Comparison of ENCODE assay signal across 10 mouse cellular contexts in genomic region chr1:119302349-119302995, GRCm38 (mm10).
DNase-seq lines count a peak whose midpoint lies in the region; ATAC-seq and TF ChIP-seq lines count a peak whose summit lies in the region.
"Had no signal": no experiment of that assay in that cellular context is flagged by ENCODE, and none has a peak within 500 bp of the region (broad histone marks: within the 10 kb centered on the region; RNA-seq: fewer than 3 reads in every experiment).

No protein-coding gene starts in this region.

- no peak for DNase-seq in kidney, postnatal 25 days
- DNase-seq in adrenal gland, adult 8-10 months: peak; percentile 52
- DNase-seq in lung, postnatal 14 days: peak; percentile 35
- no peak for DNase-seq in forebrain, postnatal 0 days
- no peak for DNase-seq in spleen, postnatal 14 days (ENCODE audit: low spot score in 2 of 2)
- no peak for DNase-seq in spleen, adult 18-20 months
- DNase-seq: gastrocnemius, postnatal 25 days; kidney, adult 11 months had no signal

- ATAC-seq in kidney, embryonic 15.5 days (replicated peaks; ENCODE audit: low FRiP score): peak; percentile 64
- no peak for ATAC-seq in forebrain, postnatal 0 days

- H3K9ac ChIP-seq in kidney, embryonic 15.5 days: no peak overlapping the region
- no peak overlapping the region for H3K9ac ChIP-seq in forebrain, postnatal 0 days

- TF ChIP-seq CTCF in E14TG2a.4 (conservative IDR thresholded peaks at IDR 0.05; ENCODE audit: low read length): no peak
- TF ChIP-seq CTCF in forebrain, postnatal 0 days (IDR thresholded peaks at IDR 0.05; ENCODE audit: low read depth): no peak

- no peak overlapping the region for H3K4me3 ChIP-seq in kidney, embryonic 15.5 days (replicated peaks)
- H3K4me3 ChIP-seq in E14TG2a.4 (replicated peaks; ENCODE audit: low read length): peak overlapping the region; percentile 79
- H3K4me3 ChIP-seq in forebrain, postnatal 0 days (ENCODE audit: low read depth, low read length): no peak overlapping the region

- no peaks in the 10 kb centered on the region for H3K36me3 ChIP-seq in kidney, embryonic 15.5 days
- H3K36me3 ChIP-seq in E14TG2a.4 (ENCODE audit: insufficient read depth, low read length): peaks cover 14% of the 10 kb centered on the region
- no peaks in the 10 kb centered on the region for H3K36me3 ChIP-seq in forebrain, postnatal 0 days (ENCODE audit: insufficient read depth)

- 54% methylated on average over 7 of the region's 7 CpGs for WGBS in kidney, embryonic 15.5 days
- 78% methylated on average over 7 of the region's 7 CpGs for WGBS in forebrain, postnatal 0 days

- H3K27ac ChIP-seq in kidney, embryonic 15.5 days: no peak overlapping the region
- H3K27ac ChIP-seq in forebrain, postnatal 0 days (ENCODE audit: low read depth, low read length): no peak overlapping the region

- H3K4me1 ChIP-seq in kidney, embryonic 15.5 days: peaks cover 20% of the 10 kb centered on the region
- H3K4me1 ChIP-seq in E14TG2a.4 (replicated peaks; ENCODE audit: low read depth, low read length): peaks cover 95% of the 10 kb centered on the region
- no peaks in the 10 kb centered on the region; the same call in 1 of the 2 replicates for H3K4me1 ChIP-seq in forebrain, postnatal 0 days (ENCODE audit: insufficient read depth)

- no peaks in the 10 kb centered on the region for H3K27me3 ChIP-seq in kidney, embryonic 15.5 days
- no peaks in the 10 kb centered on the region for H3K27me3 ChIP-seq in E14TG2a.4 (ENCODE audit: insufficient read depth, low read length)
- no peaks in the 10 kb centered on the region for H3K27me3 ChIP-seq in forebrain, postnatal 0 days (ENCODE audit: insufficient read depth, low read length)

- no peaks in the 10 kb centered on the region for H3K9me3 ChIP-seq in kidney, embryonic 15.5 days (replicated peaks)
- H3K9me3 ChIP-seq in E14TG2a.4 (ENCODE audit: low read length): no peaks in the 10 kb centered on the region
- H3K9me3 ChIP-seq in forebrain, postnatal 0 days (ENCODE audit: low read length): no peaks in the 10 kb centered on the region

- H3K4me2 ChIP-seq in kidney, embryonic 15.5 days: no peak overlapping the region
- no peak overlapping the region for H3K4me2 ChIP-seq in forebrain, postnatal 0 days (ENCODE audit: low read depth)

Comparison
In these comparisons a context has a peak if more than half of its experiments do, and no peak if none do; other contexts are left out.
1. DNase-seq: peak in adrenal gland, adult 8-10 months (single experiment) and lung, postnatal 14 days (single experiment); none in kidney, postnatal 25 days (0 of 2), forebrain, postnatal 0 days (single experiment), spleen, postnatal 14 days (0 of 2) and spleen, adult 18-20 months (0 of 2).